In the genomic region with DNA sequence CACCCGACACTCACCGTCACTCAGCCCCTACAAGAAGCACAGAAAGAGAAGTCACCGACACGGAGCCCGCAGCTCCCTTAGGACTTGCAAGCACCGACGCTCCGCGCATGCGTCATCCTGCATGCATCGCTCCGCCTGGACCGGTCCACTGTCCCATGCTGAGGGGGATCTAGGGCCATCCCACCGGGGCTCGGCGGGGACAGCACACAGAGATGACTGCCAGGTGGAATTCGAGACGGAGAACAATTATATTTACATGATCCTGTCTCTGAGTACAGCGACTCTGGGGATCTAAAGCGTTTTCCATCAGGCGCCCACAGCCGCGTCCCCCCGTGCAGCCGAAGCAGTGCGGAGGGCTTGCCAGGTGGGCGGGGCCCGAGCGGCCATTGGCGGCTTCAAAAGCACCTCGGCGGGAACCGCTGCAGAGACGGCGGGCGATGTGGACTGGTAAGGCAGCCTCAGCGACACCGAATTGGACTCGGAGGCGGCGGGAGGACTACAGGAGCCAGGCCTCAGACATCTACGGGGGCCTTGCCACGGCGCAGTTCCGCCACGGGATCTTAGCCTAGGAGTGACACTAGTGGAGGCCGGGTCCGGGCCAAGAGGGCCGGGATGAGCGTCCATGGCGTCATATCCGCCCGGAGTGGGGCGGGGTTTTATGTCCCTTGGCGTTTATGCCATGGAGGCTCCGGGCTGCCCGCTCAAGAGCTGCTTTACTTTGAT, we compare ENCODE assay signal across 8 mouse cellular contexts. TPM values are rescaled to one million over a fixed set of nuclear protein-coding genes. Genes with fewer than 3 reads are reported as not detected.
DNase-seq lines count a peak whose midpoint lies in the region; ATAC-seq lines count a peak whose summit lies in the region.

A gene (minus strand): TSS at position 119 of the 723 bp plus-strand sequence.
A gene (plus strand): TSS at position 394 of the 723 bp plus-strand sequence.

- peak; percentile 98 for DNase-seq in adipocyte (ENCODE audit: low spot score)
- peak; percentile 98 for DNase-seq in embryo, embryonic 10 days (ENCODE audit: low spot score)
- DNase-seq in gastrocnemius, postnatal 10 days = peak; percentile 96
- peak; percentile 99 for DNase-seq in induced T-regulatory cell, adult 2 months (ENCODE audit: low read depth)
- DNase-seq in left cerebral cortex, adult 9 months (ENCODE audit: low spot score in 2 of 2) = peak; percentile 71 to 90
- peak; percentile 93 for DNase-seq in right cerebral cortex, postnatal 14 days
- peak; percentile 89 for DNase-seq in urinary bladder, postnatal 36 days (ENCODE audit: low spot score in 2 of 2)

- peak; percentile 83 for ATAC-seq in megakaryocyte progenitor cell, adult 5-6 weeks (replicated peaks; ENCODE audit: poor library complexity)

RNA-seq across cellular contexts. Expression of the first gene that starts in this region (rescaled TPM):
- total RNA-seq in gastrocnemius, postnatal 10 days (2021) = 10 to 100 TPM; 22.2 to 24.1 TPM
- 34.4 and 41.4 TPM in 2 replicates for total RNA-seq in megakaryocyte progenitor cell, adult 5-6 weeks (2015)
- 70.7 and 79.0 TPM in 2 replicates for total RNA-seq in megakaryocyte progenitor cell, adult 5-6 weeks (2017)

RNA-seq across cellular contexts. Expression of the second gene that starts in this region (rescaled TPM):
- total RNA-seq in gastrocnemius, postnatal 10 days (2021) = 1 to 10 TPM; 3.1 to 5.2 TPM
- 47.2 and 48.4 TPM in 2 replicates for total RNA-seq in megakaryocyte progenitor cell, adult 5-6 weeks (2015)
- total RNA-seq in megakaryocyte progenitor cell, adult 5-6 weeks (2017) = 32.0 and 32.2 TPM in 2 replicates

Comparison
In these comparisons a context has a peak if more than half of its experiments do, and no peak if none do; other contexts are left out.
1. Peak in every context shown above with its lines: DNase-seq and ATAC-seq.
2. RNA of the second gene that starts in this region (total RNA-seq): 32.0 to 48.4 TPM in megakaryocyte progenitor cell, adult 5-6 weeks; 3.1 to 5.2 TPM in gastrocnemius, postnatal 10 days; every median in the first group is over 4 times any median in the second.